Mouse (Mus musculus): ENCODE results near the gene Opcml.

DNA sequence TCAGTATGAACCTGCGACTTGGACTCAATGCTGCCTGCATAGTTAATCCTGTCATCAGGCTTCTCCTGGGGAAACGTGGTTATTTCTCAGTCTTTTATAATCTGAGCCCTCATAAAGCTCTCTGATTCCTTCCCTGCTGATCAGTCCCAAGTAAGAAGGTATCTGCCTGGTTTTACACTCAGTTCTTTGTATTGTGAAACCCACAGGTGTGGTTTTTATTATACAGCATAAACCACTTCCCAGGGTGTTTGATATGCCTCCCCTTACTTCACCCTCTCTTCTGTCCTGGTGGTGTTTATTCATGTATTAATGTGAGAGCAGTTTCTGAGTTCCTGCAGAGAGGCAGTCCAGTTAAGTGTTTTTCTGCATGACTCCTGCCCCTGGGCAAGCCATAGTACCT is 496.9 kb downstream of the Opcml start:
- no peak for TF ChIP-seq ZC3H11A (IDR thresholded peaks at IDR 0.05; ENCODE audit: borderline replicate concordance, low read depth, low read length)
- no peak for TF ChIP-seq HCFC1 (IDR thresholded peaks at IDR 0.05; ENCODE audit: borderline replicate concordance, insufficient read depth, low read length)
- no peak for TF ChIP-seq CHD2 (IDR thresholded peaks at IDR 0.05; ENCODE audit: low read depth, low read length)
- no peak for TF ChIP-seq ZNF384 (IDR thresholded peaks at IDR 0.05; ENCODE audit: low read depth, low read length)
- TF ChIP-seq MAFK (IDR thresholded peaks at IDR 0.05; ENCODE audit: insufficient read depth, low read depth, low read length), result no peak
